Mouse (Mus musculus) kidney, adult 2 months (tissue): Measurements from ENCODE around the gene 1700021F05Rik.

Experiments used
- CTCF ChIP-seq: fragments of 200-500 bp; conservative IDR thresholded peaks from 2 replicates; pipeline ENCODE4 v1.5.1; 2011; ENCODE audit warnings: low read depth, mild to moderate bottlenecking, control low read depth, low read length, moderate library complexity, mixed read lengths; ENCODE audit not compliant: insufficient read depth, insufficient read length
- POLR2A ChIP-seq: fragments of 200-500 bp; IDR thresholded peaks from one replicate; pipeline ENCODE4 v1.6.1; 2011; ENCODE audit warnings: low read depth, low read length, control low read depth

GRCm38 (mm10) chr10:43489550-43489949 lies 51.2 kb downstream of the 1700021F05Rik start:
- no peak for TF ChIP-seq CTCF
- no peak for TF ChIP-seq POLR2A
